Mouse (Mus musculus) CH12.LX (cell line): Measurements from ENCODE around the gene Ndufc2.

Experiments
- CHD2 ChIP-seq: IDR thresholded peaks from 2 replicates; pipeline ENCODE4 v1.6.1; 2011; ENCODE audit warnings: low read length, improper control_type of control experiment
- CTCF ChIP-seq, 2 experiments: IDR thresholded peaks in 1 of 2; conservative IDR thresholded peaks in 1 of 2; 2 replicates each; pipeline ENCODE4 v1.5.1; 2011 to 2012; ENCODE audit warnings: low read depth in 2 of 2, low read length in 2 of 2, improper control_type of control experiment in 1 of 2, inconsistent platforms in 1 of 2, mild to moderate bottlenecking in 1 of 2, moderate library complexity in 1 of 2
- ELF1 ChIP-seq: IDR thresholded peaks from 2 replicates; pipeline ENCODE4 v1.6.1; 2014; ENCODE audit warnings: low read depth, mild to moderate bottlenecking, inconsistent platforms, low read length, improper control_type of control experiment
- EP300 ChIP-seq: IDR thresholded peaks from 2 replicates; pipeline ENCODE4 v1.6.1; 2011; ENCODE audit warnings: low read length, improper control_type of control experiment
- ETS1 ChIP-seq: conservative IDR thresholded peaks from 2 replicates; pipeline ENCODE4 v1.6.1; 2012; ENCODE audit warnings: low read depth, mild to moderate bottlenecking, inconsistent platforms, low read length, improper control_type of control experiment, moderate library complexity
- HCFC1 ChIP-seq: IDR thresholded peaks from 2 replicates; pipeline ENCODE4 v1.6.1; 2012; ENCODE audit warnings: low read depth, mild to moderate bottlenecking, inconsistent platforms, low read length, improper control_type of control experiment
- JUND ChIP-seq: conservative IDR thresholded peaks from 2 replicates; pipeline ENCODE4 v1.6.1; 2011; ENCODE audit warnings: low read depth, low read length, improper control_type of control experiment
- MAFK ChIP-seq: IDR thresholded peaks from 2 replicates; pipeline ENCODE4 v1.6.1; 2011; ENCODE audit warnings: low read length, improper control_type of control experiment; ENCODE audit not compliant: insufficient replicate concordance
- MEF2A ChIP-seq: IDR thresholded peaks from 2 replicates; pipeline ENCODE4 v1.6.1; 2014; ENCODE audit warnings: low read depth, mild to moderate bottlenecking, inconsistent platforms, low read length, improper control_type of control experiment, borderline replicate concordance
- PAX5 ChIP-seq: IDR thresholded peaks from 2 replicates; pipeline ENCODE4 v1.6.1; 2012; ENCODE audit warnings: low read length, inconsistent platforms, mixed read lengths
- POLR2A ChIP-seq: IDR thresholded peaks from 2 replicates; pipeline ENCODE4 v1.6.1; 2011; ENCODE audit warnings: low read depth, mild to moderate bottlenecking, improper control_type of control experiment, low read length
- POLR2AphosphoS2 ChIP-seq: IDR thresholded peaks from 2 replicates; pipeline ENCODE4 v1.6.1; 2011; ENCODE audit warnings: low read depth, low read length, improper control_type of control experiment
- ZMIZ1 ChIP-seq: IDR thresholded peaks from 2 replicates; pipeline ENCODE4 v1.6.1; 2012; ENCODE audit warnings: low read depth, mild to moderate bottlenecking, inconsistent platforms, low read length, improper control_type of control experiment
- ZNF384 ChIP-seq: IDR thresholded peaks from 2 replicates; pipeline ENCODE4 v1.6.1; 2012; ENCODE audit warnings: low read depth, low read length, improper control_type of control experiment, inconsistent platforms

- TF ChIP-seq HCFC1, result no peak
- 0 out of 4 replicates have a peak, but pooled peaks of 1 of the 2 experiments have one; percentile 3 for TF ChIP-seq CTCF (conservative IDR thresholded peaks at IDR 0.05 in 1 of 2, IDR thresholded peaks at IDR 0.05 in 1 of 2; ENCODE audit: low read depth in 2 of 2, low read length in 2 of 2)
- no peak for TF ChIP-seq PAX5
- no peak for TF ChIP-seq ZMIZ1
- no peak for TF ChIP-seq CHD2
- no peak for TF ChIP-seq POLR2AphosphoS2
- no peak for TF ChIP-seq MAFK
- no peak for TF ChIP-seq ETS1
- no peak for TF ChIP-seq JUND
- no peak for TF ChIP-seq POLR2A
- no peak for TF ChIP-seq MEF2A
- TF ChIP-seq ZNF384, result no peak
- TF ChIP-seq EP300, result no peak
- no peak for TF ChIP-seq ELF1
These were observed 47.3 kb downstream of the Ndufc2 start for GRCm38 (mm10) chr7:97447050-97447531.
